Mouse (Mus musculus): Measurements from ENCODE around the gene Zbtb20. TPM values are rescaled to one million over a fixed set of nuclear protein-coding genes. Genes with fewer than 3 reads are reported as not detected.

Gene Zbtb20
- polyA plus RNA-seq, 1 experiment = 9.6 TPM

- no peaks in the 10 kb centered on the region for H3K27me3 ChIP-seq (ENCODE audit: control insufficient read depth, insufficient read depth, low read length)
- H3K4me3 ChIP-seq (ENCODE audit: low read depth, low read length) = no peak overlapping the region
- TF ChIP-seq POLR2A (IDR thresholded peaks at IDR 0.05; ENCODE audit: low read depth, low read length) (no peak), CTCF (IDR thresholded peaks at IDR 0.05; ENCODE audit: extremely low read depth, insufficient read length, insufficient replicate concordance, low read depth, low read length) (no peak)
- H3K36me3 ChIP-seq (ENCODE audit: control insufficient read depth, insufficient read depth, low read length) = no peaks in the 10 kb centered on the region
- H3K4me1 ChIP-seq (ENCODE audit: control insufficient read depth, insufficient read depth, insufficient read length, low read length) = no peaks in the 10 kb centered on the region
- 54% methylated on average over 5 of the region's 5 CpGs for WGBS
- no peak overlapping the region for H3K27ac ChIP-seq (ENCODE audit: insufficient read depth, low read depth, low read length)
These were observed 371.3 kb downstream of the Zbtb20 start for GRCm38 (mm10) chr16:43247026-43247425.

- no peaks in the 10 kb centered on the region for H3K36me3 ChIP-seq (ENCODE audit: control insufficient read depth, insufficient read depth, low read length)
- 45% methylated on average over 2 of the region's 2 CpGs for WGBS
- no peak for TF ChIP-seq POLR2A (IDR thresholded peaks at IDR 0.05; ENCODE audit: low read depth, low read length)
- no peak for TF ChIP-seq CTCF (IDR thresholded peaks at IDR 0.05; ENCODE audit: extremely low read depth, insufficient read length, insufficient replicate concordance, low read depth, low read length)
- no peak overlapping the region for H3K27ac ChIP-seq (ENCODE audit: insufficient read depth, low read depth, low read length)
- no peaks in the 10 kb centered on the region for H3K4me1 ChIP-seq (ENCODE audit: control insufficient read depth, insufficient read depth, insufficient read length, low read length)
- no peaks in the 10 kb centered on the region for H3K27me3 ChIP-seq (ENCODE audit: control insufficient read depth, insufficient read depth, low read length)
- H3K4me3 ChIP-seq (ENCODE audit: low read depth, low read length) = no peak overlapping the region
These were observed 377.4 kb downstream of the Zbtb20 start for GRCm38 (mm10) chr16:43253077-43253476.

- Histone ChIP-seq H3K36me3 (ENCODE audit: control insufficient read depth, insufficient read depth, low read length) (no peaks in the 10 kb centered on the region), H3K4me1 (ENCODE audit: control insufficient read depth, insufficient read depth, insufficient read length, low read length) (no peaks in the 10 kb centered on the region), H3K4me3 (ENCODE audit: low read depth, low read length) (no peak overlapping the region), H3K27me3 (ENCODE audit: control insufficient read depth, insufficient read depth, low read length) (no peaks in the 10 kb centered on the region), H3K27ac (ENCODE audit: insufficient read depth, low read depth, low read length) (no peak overlapping the region)
- WGBS = 98% methylated on average over 4 of the region's 4 CpGs
- TF ChIP-seq CTCF (IDR thresholded peaks at IDR 0.05; ENCODE audit: extremely low read depth, insufficient read length, insufficient replicate concordance, low read depth, low read length) (no peak), POLR2A (IDR thresholded peaks at IDR 0.05; ENCODE audit: low read depth, low read length) (no peak)
These were observed 378.1 kb downstream of the Zbtb20 start for GRCm38 (mm10) chr16:43253746-43254145.

GRCm38 (mm10) chr16:43256191-43256899, 380.7 kb downstream of the Zbtb20 start:
- no peaks in the 10 kb centered on the region for H3K27me3 ChIP-seq (ENCODE audit: control insufficient read depth, insufficient read depth, low read length)
- H3K27ac ChIP-seq (ENCODE audit: insufficient read depth, low read depth, low read length) = no peak overlapping the region
- WGBS = 91% methylated on average over 3 of the region's 3 CpGs

GRCm38 (mm10) chr16:43256900-43257281, 381.2 kb downstream of the Zbtb20 start:
- no peaks in the 10 kb centered on the region for H3K36me3 ChIP-seq (ENCODE audit: control insufficient read depth, insufficient read depth, low read length)
- H3K4me3 ChIP-seq (ENCODE audit: low read depth, low read length) = no peak overlapping the region
- no peaks in the 10 kb centered on the region for H3K27me3 ChIP-seq (ENCODE audit: control insufficient read depth, insufficient read depth, low read length)
- 82% methylated on average over 1 of the region's 1 CpGs for WGBS
- no peak overlapping the region for H3K27ac ChIP-seq (ENCODE audit: insufficient read depth, low read depth, low read length)
- no peaks in the 10 kb centered on the region for H3K4me1 ChIP-seq (ENCODE audit: control insufficient read depth, insufficient read depth, insufficient read length, low read length)
- TF ChIP-seq POLR2A (IDR thresholded peaks at IDR 0.05; ENCODE audit: low read depth, low read length) = no peak
- TF ChIP-seq CTCF (IDR thresholded peaks at IDR 0.05; ENCODE audit: extremely low read depth, insufficient read length, insufficient replicate concordance, low read depth, low read length) = no peak

More at GRCm38 (mm10) chr16:43256191-43256899, 380.7 kb downstream of the Zbtb20 start:
- Histone ChIP-seq H3K36me3 (ENCODE audit: control insufficient read depth, insufficient read depth, low read length) (no peaks in the 10 kb centered on the region), H3K4me1 (ENCODE audit: control insufficient read depth, insufficient read depth, insufficient read length, low read length) (no peaks in the 10 kb centered on the region), H3K4me3 (ENCODE audit: low read depth, low read length) (no peak overlapping the region)
- TF ChIP-seq CTCF (IDR thresholded peaks at IDR 0.05; ENCODE audit: extremely low read depth, insufficient read length, insufficient replicate concordance, low read depth, low read length) (no peak), POLR2A (IDR thresholded peaks at IDR 0.05; ENCODE audit: low read depth, low read length) (no peak)

GRCm38 (mm10) chr16:43259466-43259865, 383.8 kb downstream of the Zbtb20 start:
- no peak for TF ChIP-seq POLR2A (IDR thresholded peaks at IDR 0.05; ENCODE audit: low read depth, low read length)
- no peak for TF ChIP-seq CTCF (IDR thresholded peaks at IDR 0.05; ENCODE audit: extremely low read depth, insufficient read length, insufficient replicate concordance, low read depth, low read length)
- Histone ChIP-seq H3K27me3 (ENCODE audit: control insufficient read depth, insufficient read depth, low read length) (no peaks in the 10 kb centered on the region), H3K36me3 (ENCODE audit: control insufficient read depth, insufficient read depth, low read length) (no peaks in the 10 kb centered on the region), H3K4me3 (ENCODE audit: low read depth, low read length) (no peak overlapping the region), H3K27ac (ENCODE audit: insufficient read depth, low read depth, low read length) (no peak overlapping the region), H3K4me1 (ENCODE audit: control insufficient read depth, insufficient read depth, insufficient read length, low read length) (no peaks in the 10 kb centered on the region)
- 43% methylated on average over 1 of the region's 1 CpGs for WGBS

- Histone ChIP-seq H3K4me3 (ENCODE audit: low read depth, low read length) (no peak overlapping the region), H3K27me3 (ENCODE audit: control insufficient read depth, insufficient read depth, low read length) (no peaks in the 10 kb centered on the region), H3K36me3 (ENCODE audit: control insufficient read depth, insufficient read depth, low read length) (no peaks in the 10 kb centered on the region), H3K27ac (ENCODE audit: insufficient read depth, low read depth, low read length) (no peak overlapping the region), H3K4me1 (ENCODE audit: control insufficient read depth, insufficient read depth, insufficient read length, low read length) (no peaks in the 10 kb centered on the region)
- WGBS = 79% methylated on average over 2 of the region's 2 CpGs
- TF ChIP-seq CTCF (IDR thresholded peaks at IDR 0.05; ENCODE audit: extremely low read depth, insufficient read length, insufficient replicate concordance, low read depth, low read length) (no peak), POLR2A (IDR thresholded peaks at IDR 0.05; ENCODE audit: low read depth, low read length) (no peak)
These were observed 385.2 kb downstream of the Zbtb20 start for GRCm38 (mm10) chr16:43260862-43261261.

Measured in small intestine, adult 2 months (tissue).